Mouse (Mus musculus) stomach, embryonic 14.5 days (tissue): Measurements from ENCODE around the gene Susd6. TPM values are rescaled to one million over a fixed set of nuclear protein-coding genes. Genes with fewer than 3 reads are reported as not detected.

ENCODE experiments used
- ATAC-seq: fragments of 200-750 bp; cut with Nextera tagmentation; 2 replicates; pipeline ENCODE4 v1.8.0; 2017; ENCODE audit warnings: low read depth, moderate TSS enrichment; ENCODE audit not compliant: insufficient number of reproducible peaks, insufficient read depth, low FRiP score
- H3K27ac ChIP-seq: fragments of 300-500 bp; sonication (generic); 2 replicates; pipeline ENCODE4 v1.5.1; 2014; ENCODE audit warnings: mild to moderate bottlenecking, low read length, moderate library complexity, mixed read lengths
- H3K27me3 ChIP-seq: fragments of 300-500 bp; sonication (generic); 2 replicates; pipeline ENCODE4 v1.6.1; 2014; ENCODE audit warnings: low read length, control low read depth, mixed read lengths; ENCODE audit not compliant: control insufficient read depth, insufficient read depth
- H3K36me3 ChIP-seq: fragments of 300-500 bp; sonication (generic); 2 replicates; pipeline ENCODE4 v1.6.1; 2014; ENCODE audit warnings: mild to moderate bottlenecking, control low read depth, low read length, moderate library complexity, mixed read lengths; ENCODE audit not compliant: control insufficient read depth, insufficient read depth
- H3K4me1 ChIP-seq: fragments of 300-500 bp; sonication (generic); 2 replicates; pipeline ENCODE4 v1.6.1; 2014; ENCODE audit warnings: low read length, control low read depth, mixed read lengths; ENCODE audit not compliant: control insufficient read depth, insufficient read depth
- H3K4me2 ChIP-seq: fragments of 300-500 bp; sonication (generic); replicated peaks from 2 replicates; pipeline ENCODE4 v1.6.1; 2014; ENCODE audit warnings: low read depth, low read length, control low read depth
- H3K4me3 ChIP-seq: fragments of 300-500 bp; sonication (generic); 2 replicates; pipeline ENCODE4 v1.5.1; 2014; ENCODE audit warnings: low read depth, low read length, control low read depth
- H3K9ac ChIP-seq: fragments of 300-500 bp; sonication (generic); replicated peaks from 2 replicates; pipeline ENCODE4 v1.6.1; 2014; ENCODE audit warnings: low read depth, mild to moderate bottlenecking, control low read depth, low read length, moderate library complexity, mixed read lengths
- H3K9me3 ChIP-seq: fragments of 300-500 bp; sonication (generic); 2 replicates; pipeline ENCODE4 v1.6.1; 2016; ENCODE audit warnings: low read depth, low read length, control low read depth; ENCODE audit not compliant: control insufficient read depth
- WGBS: fragments of 180-500 bp; shearing (Covaris S2); extraction: QIAGEN DNeasy Blood & Tissue Kit; methylation state at CpG from one replicate; pipeline ENCODE4 v1.1.7; 2014; 5-methylcytosine and 5-hydroxymethylcytosine counted together
- polyA plus RNA-seq: library from polyadenylated mRNA; unstranded; fragments of >200 nt; fragmentation: Nextera tagmentation; extraction: Ambion mirVana; gene quantifications from 2 replicates; pipeline ENCODE4 v1.2.1, GENCODE M21; 2014

The Susd6 gene
- polyA plus RNA-seq, 1 experiment from 2014 or later = 20.8 TPM

- Histone ChIP-seq H3K9me3 (no peaks in the 10 kb centered on the region), H3K4me2 (no peak overlapping the region), H3K36me3 (no peaks in the 10 kb centered on the region), H3K4me3 (no peak overlapping the region), H3K27ac (no peak overlapping the region), H3K27me3 (no peaks in the 10 kb centered on the region), H3K9ac (no peak overlapping the region), H3K4me1 (peaks cover 23% of the 10 kb centered on the region; the same call in 1 of the 2 replicates)
- 81% methylated on average over 2 of the region's 2 CpGs for WGBS
- ATAC-seq = no peak
Observed at GRCm38 (mm10) chr12:80839631-80840030, 49.3 kb downstream of the Susd6 start.

GRCm38 (mm10) chr12:80841618-80842017 lies 51.3 kb downstream of the Susd6 start:
- Histone ChIP-seq H3K27ac (no peak overlapping the region), H3K4me2 (no peak overlapping the region), H3K27me3 (no peaks in the 10 kb centered on the region), H3K4me3 (no peak overlapping the region), H3K9ac (no peak overlapping the region), H3K9me3 (no peaks in the 10 kb centered on the region), H3K4me1 (peaks cover 29% of the 10 kb centered on the region; the same call in 1 of the 2 replicates), H3K36me3 (no peaks in the 10 kb centered on the region)
- no peak for ATAC-seq
- 87% methylated on average over 1 of the region's 1 CpGs for WGBS

GRCm38 (mm10) chr12:80842609-80843008 lies 52.3 kb downstream of the Susd6 start:
- Histone ChIP-seq H3K36me3 (no peaks in the 10 kb centered on the region), H3K27ac (no peak overlapping the region), H3K4me2 (no peak overlapping the region), H3K9me3 (no peaks in the 10 kb centered on the region), H3K9ac (no peak overlapping the region), H3K4me3 (no peak overlapping the region), H3K4me1 (peaks cover 32% of the 10 kb centered on the region; the same call in 1 of the 2 replicates), H3K27me3 (no peaks in the 10 kb centered on the region)
- 97% methylated on average over 1 of the region's 1 CpGs for WGBS
- no peak for ATAC-seq

- Histone ChIP-seq H3K4me1 (peaks cover 31% of the 10 kb centered on the region; the same call in 1 of the 2 replicates), H3K36me3 (no peaks in the 10 kb centered on the region), H3K4me3 (no peak overlapping the region), H3K27ac (no peak overlapping the region), H3K27me3 (no peaks in the 10 kb centered on the region), H3K4me2 (no peak overlapping the region), H3K9ac (no peak overlapping the region), H3K9me3 (no peaks in the 10 kb centered on the region)
- no peak for ATAC-seq
- 44% methylated on average over 2 of the region's 2 CpGs for WGBS
Observed at GRCm38 (mm10) chr12:80843236-80843635, 52.9 kb downstream of the Susd6 start.

- Histone ChIP-seq H3K27ac (peak overlapping the region; percentile 35; the same call in 1 of the 2 replicates), H3K9ac (no peak overlapping the region), H3K36me3 (no peaks in the 10 kb centered on the region), H3K4me3 (no peak overlapping the region), H3K4me1 (peaks cover 29% of the 10 kb centered on the region; the same call in 1 of the 2 replicates), H3K4me2 (no peak overlapping the region), H3K9me3 (no peaks in the 10 kb centered on the region), H3K27me3 (no peaks in the 10 kb centered on the region)
- ATAC-seq = peak; percentile 28; the same call in 1 of the 2 replicates
- WGBS = 33% methylated on average over 4 of the region's 4 CpGs
Observed at GRCm38 (mm10) chr12:80843651-80844444, 53.5 kb downstream of the Susd6 start.

- no peaks in the 10 kb centered on the region for H3K9me3 ChIP-seq
- peaks cover 29% of the 10 kb centered on the region; the same call in 1 of the 2 replicates for H3K4me1 ChIP-seq
- H3K4me3 ChIP-seq = no peak overlapping the region
- WGBS = 86% methylated on average over 1 of the region's 1 CpGs
- H3K27me3 ChIP-seq = no peaks in the 10 kb centered on the region
- H3K4me2 ChIP-seq = no peak overlapping the region
- no peak for ATAC-seq
- no peak overlapping the region for H3K27ac ChIP-seq
- no peak overlapping the region for H3K9ac ChIP-seq
- no peaks in the 10 kb centered on the region for H3K36me3 ChIP-seq
Observed at GRCm38 (mm10) chr12:80845901-80846300, 55.6 kb downstream of the Susd6 start.

GRCm38 (mm10) chr12:80846861-80847268 lies 56.6 kb downstream of the Susd6 start:
- no peaks in the 10 kb centered on the region for H3K27me3 ChIP-seq
- H3K27ac ChIP-seq = no peak overlapping the region
- H3K9ac ChIP-seq = no peak overlapping the region

GRCm38 (mm10) chr12:80852001-80852400 lies 61.7 kb downstream of the Susd6 start:
- H3K36me3 ChIP-seq = no peaks in the 10 kb centered on the region
- no peaks in the 10 kb centered on the region for H3K9me3 ChIP-seq
- WGBS = 70% methylated on average over 1 of the region's 1 CpGs
- H3K4me2 ChIP-seq = no peak overlapping the region
- H3K27ac ChIP-seq = no peak overlapping the region
- ATAC-seq = no peak
- H3K9ac ChIP-seq = no peak overlapping the region
- H3K27me3 ChIP-seq = no peaks in the 10 kb centered on the region
- peaks cover 5% of the 10 kb centered on the region; the same call in 1 of the 2 replicates for H3K4me1 ChIP-seq
- H3K4me3 ChIP-seq = no peak overlapping the region

More at GRCm38 (mm10) chr12:80846861-80847268, 56.6 kb downstream of the Susd6 start:
- no peak overlapping the region for H3K4me3 ChIP-seq
- no peak overlapping the region for H3K4me2 ChIP-seq
- H3K4me1 ChIP-seq = peaks cover 29% of the 10 kb centered on the region; the same call in 1 of the 2 replicates
- ATAC-seq = no peak
- no peaks in the 10 kb centered on the region for H3K36me3 ChIP-seq
- H3K9me3 ChIP-seq = no peaks in the 10 kb centered on the region
- 51% methylated on average over 1 of the region's 1 CpGs for whole genome bisulfite sequencing
